Mouse (Mus musculus) layer of hippocampus, adult 2 months (tissue): ENCODE data around the gene Glis3. TPM values are rescaled to one million over a fixed set of nuclear protein-coding genes. Genes with fewer than 3 reads are reported as not detected.

Source experiments
- DNase-seq, 2 experiments: peaks; one replicate each; pipeline ENCODE4 v3.0.0; 2022; ENCODE audit warnings: low spot score in 2 of 2
- H3K27ac ChIP-seq: fragments of 200-600 bp; 2 replicates; pipeline ENCODE4 v1.8.1; 2022
- H3K4me3 ChIP-seq: fragments of 200-600 bp; 2 replicates; pipeline ENCODE4 v1.8.1; 2022; ENCODE audit warnings: mild to moderate bottlenecking
- CTCF ChIP-seq: fragments of 200-600 bp; conservative IDR thresholded peaks from 2 replicates; pipeline ENCODE4 v1.8.1; 2022; ENCODE audit warnings: antibody characterized with exemption, mild to moderate bottlenecking, moderate library complexity
- total RNA-seq, 2 experiments: library from RNA; stranded (reverse); gene quantifications; 2 replicates each; pipeline ENCODE4 v1.2.3; 2021

Gene Glis3
- total RNA-seq, 2 experiments from 2014 or later: 33.0 to 36.4 TPM

GRCm38 (mm10) chr19:28567100-28567499 is 112.8 kb downstream of the Glis3 start:
- Histone ChIP-seq H3K4me3 (no peak overlapping the region), H3K27ac (no peak overlapping the region)
- DNase-seq: no peak
- no peak for TF ChIP-seq CTCF

- no peak for DNase-seq
- H3K4me3 ChIP-seq: no peak overlapping the region
- no peak overlapping the region for H3K27ac ChIP-seq
- TF ChIP-seq CTCF: no peak
Measured at GRCm38 (mm10) chr19:28566554-28566953, 113.3 kb downstream of the Glis3 start.

- H3K4me3 ChIP-seq: no peak overlapping the region
- DNase-seq: no peak
- peak overlapping the region; percentile 57; the same call in 1 of the 2 replicates for H3K27ac ChIP-seq
- no peak for TF ChIP-seq CTCF
Measured at GRCm38 (mm10) chr19:28561697-28562002, 118.2 kb downstream of the Glis3 start.

- H3K4me3 ChIP-seq: no peak overlapping the region
- no peak for TF ChIP-seq CTCF
- DNase-seq: no peak
- peak overlapping the region; percentile 57; the same call in 1 of the 2 replicates for H3K27ac ChIP-seq
Measured at GRCm38 (mm10) chr19:28560801-28561696, 118.8 kb downstream of the Glis3 start.

GRCm38 (mm10) chr19:28559836-28560235 is 120.0 kb downstream of the Glis3 start:
- DNase-seq: no peak
- Histone ChIP-seq H3K4me3 (no peak overlapping the region), H3K27ac (no peak overlapping the region)
- TF ChIP-seq CTCF: no peak

GRCm38 (mm10) chr19:28559400-28559799 is 120.5 kb downstream of the Glis3 start:
- no peak overlapping the region for H3K4me3 ChIP-seq
- no peak for DNase-seq
- no peak overlapping the region; the same call in 1 of the 2 replicates for H3K27ac ChIP-seq
- no peak for TF ChIP-seq CTCF

- DNase-seq: no peak
- H3K27ac ChIP-seq: no peak overlapping the region; the same call in 1 of the 2 replicates
- no peak for TF ChIP-seq CTCF
- no peak overlapping the region for H3K4me3 ChIP-seq
Measured at GRCm38 (mm10) chr19:28558661-28559060, 121.2 kb downstream of the Glis3 start.

- DNase-seq: no peak
- Histone ChIP-seq H3K27ac (no peak overlapping the region), H3K4me3 (no peak overlapping the region)
- no peak for TF ChIP-seq CTCF
Measured at GRCm38 (mm10) chr19:28557559-28558328, 122.1 kb downstream of the Glis3 start.

- no peak for DNase-seq
- no peak overlapping the region for H3K27ac ChIP-seq
- TF ChIP-seq CTCF: no peak
- H3K4me3 ChIP-seq: no peak overlapping the region
Measured at GRCm38 (mm10) chr19:28555181-28555929, 124.5 kb downstream of the Glis3 start.

GRCm38 (mm10) chr19:28550611-28551010 is 129.3 kb downstream of the Glis3 start:
- Histone ChIP-seq H3K27ac (no peak overlapping the region), H3K4me3 (no peak overlapping the region)
- no peak for TF ChIP-seq CTCF
- DNase-seq: peak in 1 of 2 experiments; percentile 8

- no peak overlapping the region for H3K27ac ChIP-seq
- peak; percentile 68 for TF ChIP-seq CTCF
- no peak overlapping the region for H3K4me3 ChIP-seq
- peak in 1 of 2 experiments; percentile 10 for DNase-seq
Measured at GRCm38 (mm10) chr19:28546933-28547332, 132.9 kb downstream of the Glis3 start.

GRCm38 (mm10) chr19:28545493-28545892 is 134.4 kb downstream of the Glis3 start:
- Histone ChIP-seq H3K4me3 (no peak overlapping the region), H3K27ac (peak overlapping the region; percentile 43; the same call in 1 of the 2 replicates)
- DNase-seq: no peak
- TF ChIP-seq CTCF: no peak

- no peak for TF ChIP-seq CTCF
- Histone ChIP-seq H3K4me3 (no peak overlapping the region), H3K27ac (no peak overlapping the region)
- no peak for DNase-seq
Measured at GRCm38 (mm10) chr19:28538813-28539212, 141.1 kb downstream of the Glis3 start.
